Mouse (Mus musculus): ENCODE results near the gene Myo5a. TPM values are rescaled to one million over a fixed set of nuclear protein-coding genes. Genes with fewer than 3 reads are reported as not detected.

The Myo5a gene
- polyA plus RNA-seq, 1 experiment, result 5.8 TPM

GRCm38 (mm10) chr9:75160525-75160924 is 89.7 kb downstream of the Myo5a start:
- WGBS, result 45% methylated on average over 6 of the region's 6 CpGs
- no peak for DNase-seq

GRCm38 (mm10) chr9:75163650-75164049 is 92.8 kb downstream of the Myo5a start:
- no peak for DNase-seq
- H3K4me1 ChIP-seq (ENCODE audit: control insufficient read depth, insufficient read depth, low read length), result no peaks in the 10 kb centered on the region
- TF ChIP-seq POLR2A (IDR thresholded peaks at IDR 0.05; ENCODE audit: borderline replicate concordance, extremely low read depth, low read depth, low read length), result no peak
- TF ChIP-seq CTCF (IDR thresholded peaks at IDR 0.05; ENCODE audit: insufficient read depth, low read length), result no peak

More at GRCm38 (mm10) chr9:75160525-75160924, 89.7 kb downstream of the Myo5a start:
- H3K4me3 ChIP-seq (replicated peaks; ENCODE audit: extremely low read depth, low read depth, low read length), result no peak overlapping the region
- H3K4me1 ChIP-seq (ENCODE audit: control insufficient read depth, insufficient read depth, low read length), result no peaks in the 10 kb centered on the region
- no peak for TF ChIP-seq POLR2A (IDR thresholded peaks at IDR 0.05; ENCODE audit: borderline replicate concordance, extremely low read depth, low read depth, low read length)
- TF ChIP-seq CTCF (IDR thresholded peaks at IDR 0.05; ENCODE audit: insufficient read depth, low read length), result no peak

GRCm38 (mm10) chr9:75171721-75172120 is 100.9 kb downstream of the Myo5a start:
- WGBS, result 92% methylated on average over 3 of the region's 3 CpGs

More at GRCm38 (mm10) chr9:75163650-75164049, 92.8 kb downstream of the Myo5a start:
- no peak overlapping the region for H3K4me3 ChIP-seq (replicated peaks; ENCODE audit: extremely low read depth, low read depth, low read length)

GRCm38 (mm10) chr9:75187646-75188260 is 116.9 kb downstream of the Myo5a start:
- 83% methylated on average over 3 of the region's 3 CpGs for WGBS
- no peak for DNase-seq
- Histone ChIP-seq H3K4me3 (replicated peaks; ENCODE audit: extremely low read depth, low read depth, low read length) (no peak overlapping the region), H3K4me1 (ENCODE audit: control insufficient read depth, insufficient read depth, low read length) (no peaks in the 10 kb centered on the region)
- TF ChIP-seq CTCF (IDR thresholded peaks at IDR 0.05; ENCODE audit: insufficient read depth, low read length), result no peak
- TF ChIP-seq POLR2A (IDR thresholded peaks at IDR 0.05; ENCODE audit: borderline replicate concordance, extremely low read depth, low read depth, low read length), result no peak

More at GRCm38 (mm10) chr9:75171721-75172120, 100.9 kb downstream of the Myo5a start:
- Histone ChIP-seq H3K4me1 (ENCODE audit: control insufficient read depth, insufficient read depth, low read length) (no peaks in the 10 kb centered on the region), H3K4me3 (replicated peaks; ENCODE audit: extremely low read depth, low read depth, low read length) (no peak overlapping the region)
- no peak for TF ChIP-seq POLR2A (IDR thresholded peaks at IDR 0.05; ENCODE audit: borderline replicate concordance, extremely low read depth, low read depth, low read length)
- no peak for TF ChIP-seq CTCF (IDR thresholded peaks at IDR 0.05; ENCODE audit: insufficient read depth, low read length)
- no peak for DNase-seq

GRCm38 (mm10) chr9:75193858-75194257 is 123.0 kb downstream of the Myo5a start:
- 72% methylated on average over 4 of the region's 4 CpGs for WGBS
- no peak for DNase-seq
- Histone ChIP-seq H3K4me3 (replicated peaks; ENCODE audit: extremely low read depth, low read depth, low read length) (no peak overlapping the region), H3K4me1 (ENCODE audit: control insufficient read depth, insufficient read depth, low read length) (no peaks in the 10 kb centered on the region)
- TF ChIP-seq POLR2A (IDR thresholded peaks at IDR 0.05; ENCODE audit: borderline replicate concordance, extremely low read depth, low read depth, low read length) (no peak), CTCF (IDR thresholded peaks at IDR 0.05; ENCODE audit: insufficient read depth, low read length) (no peak)

- no peak overlapping the region for H3K4me3 ChIP-seq (replicated peaks; ENCODE audit: extremely low read depth, low read depth, low read length)
- DNase-seq, result no peak
- 30% methylated on average over 2 of the region's 2 CpGs for WGBS
- no peak for TF ChIP-seq CTCF (IDR thresholded peaks at IDR 0.05; ENCODE audit: insufficient read depth, low read length)
- H3K4me1 ChIP-seq (ENCODE audit: control insufficient read depth, insufficient read depth, low read length), result no peaks in the 10 kb centered on the region
These were observed 125.5 kb downstream of the Myo5a start for GRCm38 (mm10) chr9:75196335-75196734.

GRCm38 (mm10) chr9:75197297-75197696 is 126.5 kb downstream of the Myo5a start:
- DNase-seq, result no peak
- no peaks in the 10 kb centered on the region for H3K4me1 ChIP-seq (ENCODE audit: control insufficient read depth, insufficient read depth, low read length)
- 65% methylated on average over 6 of the region's 6 CpGs for WGBS
- no peak overlapping the region for H3K4me3 ChIP-seq (replicated peaks; ENCODE audit: extremely low read depth, low read depth, low read length)
- TF ChIP-seq POLR2A (IDR thresholded peaks at IDR 0.05; ENCODE audit: borderline replicate concordance, extremely low read depth, low read depth, low read length), result no peak
- peak; percentile 37; the same call in 1 of the 2 replicates for TF ChIP-seq CTCF (IDR thresholded peaks at IDR 0.05; ENCODE audit: insufficient read depth, low read length)

GRCm38 (mm10) chr9:75201506-75201905 is 130.7 kb downstream of the Myo5a start:
- DNase-seq, result no peak
- Histone ChIP-seq H3K4me3 (replicated peaks; ENCODE audit: extremely low read depth, low read depth, low read length) (no peak overlapping the region), H3K4me1 (ENCODE audit: control insufficient read depth, insufficient read depth, low read length) (no peaks in the 10 kb centered on the region)
- TF ChIP-seq POLR2A (IDR thresholded peaks at IDR 0.05; ENCODE audit: borderline replicate concordance, extremely low read depth, low read depth, low read length) (no peak), CTCF (IDR thresholded peaks at IDR 0.05; ENCODE audit: insufficient read depth, low read length) (no peak)
- WGBS, result 90% methylated on average over 1 of the region's 1 CpGs

GRCm38 (mm10) chr9:75202036-75202435 is 131.2 kb downstream of the Myo5a start:
- no peak for TF ChIP-seq CTCF (IDR thresholded peaks at IDR 0.05; ENCODE audit: insufficient read depth, low read length)
- TF ChIP-seq POLR2A (IDR thresholded peaks at IDR 0.05; ENCODE audit: borderline replicate concordance, extremely low read depth, low read depth, low read length), result no peak
- DNase-seq, result no peak
- Histone ChIP-seq H3K4me3 (replicated peaks; ENCODE audit: extremely low read depth, low read depth, low read length) (no peak overlapping the region), H3K4me1 (ENCODE audit: control insufficient read depth, insufficient read depth, low read length) (no peaks in the 10 kb centered on the region)
- WGBS, result 89% methylated on average over 2 of the region's 2 CpGs

GRCm38 (mm10) chr9:75209246-75209645 is 138.4 kb downstream of the Myo5a start:
- WGBS, result 81% methylated on average over 1 of the region's 1 CpGs
- DNase-seq, result no peak
- no peaks in the 10 kb centered on the region for H3K4me1 ChIP-seq (ENCODE audit: control insufficient read depth, insufficient read depth, low read length)
- no peak for TF ChIP-seq CTCF (IDR thresholded peaks at IDR 0.05; ENCODE audit: insufficient read depth, low read length)
- no peak for TF ChIP-seq POLR2A (IDR thresholded peaks at IDR 0.05; ENCODE audit: borderline replicate concordance, extremely low read depth, low read depth, low read length)
- no peak overlapping the region for H3K4me3 ChIP-seq (replicated peaks; ENCODE audit: extremely low read depth, low read depth, low read length)
